Mouse (Mus musculus): ENCODE data around the gene Psmc1. TPM values are rescaled to one million over a fixed set of nuclear protein-coding genes. Genes with fewer than 3 reads are reported as not detected.

The Psmc1 gene
- polyA plus RNA-seq (2015; fragmentation: Nextera tagmentation; extraction: Ambion mirVana), result 237 and 242 TPM in 2 replicates

DNA sequence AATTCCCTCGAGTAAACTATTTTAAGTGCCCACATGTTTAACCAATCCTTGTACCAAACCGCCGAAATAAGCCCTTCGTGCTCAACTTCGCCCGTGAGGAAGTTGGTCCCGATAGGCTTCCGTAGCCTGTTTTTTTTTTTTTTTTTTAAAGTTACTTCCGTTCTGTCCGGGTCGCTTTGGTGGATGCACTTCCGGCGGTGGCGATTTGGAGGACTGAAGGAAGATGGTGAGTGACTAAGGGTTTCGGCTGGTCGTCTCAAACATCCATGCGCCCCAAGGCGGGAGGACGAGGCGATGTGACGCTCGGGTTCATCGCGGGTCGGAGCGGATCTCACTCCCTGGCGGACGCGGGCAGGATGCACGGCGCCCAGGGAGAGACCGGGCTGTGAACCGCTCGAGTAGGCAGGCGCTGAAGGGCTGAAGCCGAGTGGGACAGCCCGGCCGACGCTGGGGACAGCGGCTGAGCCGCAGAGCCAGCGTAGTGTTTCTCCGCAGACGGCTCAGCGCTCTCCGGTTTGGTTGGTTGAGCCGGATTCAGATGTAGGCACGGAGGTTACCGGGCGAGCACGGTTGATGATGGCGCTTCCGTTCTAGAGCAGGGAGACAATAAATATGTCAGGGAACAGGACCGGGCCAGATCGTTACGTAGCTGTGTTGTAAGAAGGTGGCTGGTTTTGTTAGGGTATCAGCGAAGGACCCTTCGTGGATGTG, at the start of gene Psmc1:
Gene Psmc1 (plus strand): TSS at position 169 of the 711 bp plus-strand sequence.
- Histone ChIP-seq H3K4me2 (ENCODE audit: low read depth, low read length) (peak within 1 kb of the TSS; percentile 67), H3K9ac (ENCODE audit: low read length) (peak within 1 kb of the TSS; percentile 85), H3K27me3 (ENCODE audit: control insufficient read depth, insufficient read depth, low read length) (no peaks in the 10 kb centered on the region), H3K4me1 (ENCODE audit: control insufficient read depth, insufficient read depth, low read length) (peaks cover 7% of the 10 kb centered on the region), H3K4me3 (replicated peaks; ENCODE audit: low read length) (peak within 1 kb of the TSS; percentile 88), H3K36me3 (ENCODE audit: control insufficient read depth, insufficient read depth, low read length) (peaks cover 10% of the 10 kb centered on the region; the same call in 1 of the 2 replicates), H3K9me3 (replicated peaks; ENCODE audit: control insufficient read depth, low read length) (no peaks in the 10 kb centered on the region), H3K27ac (ENCODE audit: low read length) (peak within 1 kb of the TSS; percentile 84)
- under 1% methylated on average over 58 of the region's 58 CpGs for WGBS
- ATAC-seq (ENCODE audit: insufficient read depth, low FRiP score), result peak; percentile 84

DNA sequence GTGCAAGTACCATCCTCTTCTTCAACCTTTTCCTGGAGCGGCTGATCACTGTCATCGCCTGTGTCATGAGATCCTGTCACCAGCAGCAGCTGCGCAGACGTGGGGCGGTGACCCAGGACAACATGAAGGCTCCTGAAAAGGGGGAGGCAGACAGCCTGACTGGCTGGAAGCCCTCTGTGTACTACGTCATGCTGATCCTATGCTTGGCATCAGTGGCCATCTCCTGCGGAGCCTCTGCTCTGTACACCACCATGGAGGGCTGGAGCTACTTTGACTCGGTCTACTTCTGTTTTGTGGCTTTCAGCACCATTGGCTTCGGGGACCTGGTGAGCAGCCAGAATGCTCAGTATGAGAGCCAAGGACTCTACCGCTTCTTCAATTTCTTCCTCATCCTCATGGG, 48.9 kb upstream of the Psmc1 start:
- 89% methylated on average over 10 of the region's 10 CpGs for WGBS
- Histone ChIP-seq H3K4me3 (replicated peaks; ENCODE audit: low read length) (no peak overlapping the region), H3K4me1 (ENCODE audit: control insufficient read depth, insufficient read depth, low read length) (no peaks in the 10 kb centered on the region), H3K9me3 (replicated peaks; ENCODE audit: control insufficient read depth, low read length) (no peaks in the 10 kb centered on the region), H3K9ac (ENCODE audit: low read length) (no peak overlapping the region), H3K4me2 (ENCODE audit: low read depth, low read length) (no peak overlapping the region), H3K36me3 (ENCODE audit: control insufficient read depth, insufficient read depth, low read length) (no peaks in the 10 kb centered on the region), H3K27me3 (ENCODE audit: control insufficient read depth, insufficient read depth, low read length) (no peaks in the 10 kb centered on the region), H3K27ac (ENCODE audit: low read length) (no peak overlapping the region)
- ATAC-seq (ENCODE audit: insufficient read depth, low FRiP score), result no peak

GRCm38 (mm10) chr12:100061826-100062225, 48.1 kb upstream of the Psmc1 start:
- no peak overlapping the region for H3K4me3 ChIP-seq (replicated peaks; ENCODE audit: low read length)

DNA sequence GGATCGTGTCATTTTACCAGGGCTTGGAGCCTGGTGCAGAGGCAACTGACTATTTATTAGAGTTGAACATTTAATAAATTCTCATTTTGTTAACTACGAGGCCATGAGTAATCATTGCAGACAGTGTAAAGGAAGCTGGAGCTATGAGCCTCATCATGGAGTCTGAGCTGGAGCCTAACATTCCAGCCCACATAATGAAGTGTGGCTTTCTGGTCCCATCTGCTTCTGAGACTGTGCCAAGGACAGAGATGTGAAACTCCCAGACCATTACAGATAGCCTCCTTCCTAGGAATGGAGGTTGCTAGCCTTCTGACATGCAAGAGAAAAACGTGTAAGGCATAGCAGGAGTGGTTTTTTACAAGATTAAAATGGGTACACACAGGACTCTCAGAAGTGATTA, 47.4 kb upstream of the Psmc1 start:
- no peak overlapping the region for H3K4me3 ChIP-seq (replicated peaks; ENCODE audit: low read length)
- no peak overlapping the region for H3K27ac ChIP-seq (ENCODE audit: low read length)
- H3K36me3 ChIP-seq (ENCODE audit: control insufficient read depth, insufficient read depth, low read length), result no peaks in the 10 kb centered on the region
- no peaks in the 10 kb centered on the region for H3K9me3 ChIP-seq (replicated peaks; ENCODE audit: control insufficient read depth, low read length)
- ATAC-seq (ENCODE audit: insufficient read depth, low FRiP score), result no peak
- WGBS, result 75% methylated on average over 3 of the region's 3 CpGs
- no peaks in the 10 kb centered on the region for H3K4me1 ChIP-seq (ENCODE audit: control insufficient read depth, insufficient read depth, low read length)
- no peak overlapping the region for H3K4me2 ChIP-seq (ENCODE audit: low read depth, low read length)
- no peak overlapping the region for H3K9ac ChIP-seq (ENCODE audit: low read length)
- no peaks in the 10 kb centered on the region for H3K27me3 ChIP-seq (ENCODE audit: control insufficient read depth, insufficient read depth, low read length)

More at GRCm38 (mm10) chr12:100061826-100062225, 48.1 kb upstream of the Psmc1 start:
- Histone ChIP-seq H3K4me1 (ENCODE audit: control insufficient read depth, insufficient read depth, low read length) (no peaks in the 10 kb centered on the region), H3K27ac (ENCODE audit: low read length) (no peak overlapping the region), H3K36me3 (ENCODE audit: control insufficient read depth, insufficient read depth, low read length) (no peaks in the 10 kb centered on the region), H3K9ac (ENCODE audit: low read length) (no peak overlapping the region), H3K4me2 (ENCODE audit: low read depth, low read length) (no peak overlapping the region), H3K9me3 (replicated peaks; ENCODE audit: control insufficient read depth, low read length) (no peaks in the 10 kb centered on the region), H3K27me3 (ENCODE audit: control insufficient read depth, insufficient read depth, low read length) (no peaks in the 10 kb centered on the region)
- no peak for ATAC-seq (ENCODE audit: insufficient read depth, low FRiP score)

- no peak overlapping the region for H3K4me3 ChIP-seq (replicated peaks; ENCODE audit: low read length)
- H3K27ac ChIP-seq (ENCODE audit: low read length), result no peak overlapping the region
- no peaks in the 10 kb centered on the region for H3K4me1 ChIP-seq (ENCODE audit: control insufficient read depth, insufficient read depth, low read length)
- no peak overlapping the region for H3K4me2 ChIP-seq (ENCODE audit: low read depth, low read length)
- H3K36me3 ChIP-seq (ENCODE audit: control insufficient read depth, insufficient read depth, low read length), result no peaks in the 10 kb centered on the region
- no peak for ATAC-seq (ENCODE audit: insufficient read depth, low FRiP score)
- H3K27me3 ChIP-seq (ENCODE audit: control insufficient read depth, insufficient read depth, low read length), result no peaks in the 10 kb centered on the region
- no peak overlapping the region for H3K9ac ChIP-seq (ENCODE audit: low read length)
- no peaks in the 10 kb centered on the region for H3K9me3 ChIP-seq (replicated peaks; ENCODE audit: control insufficient read depth, low read length)
- WGBS, result 75% methylated on average over 3 of the region's 3 CpGs
These were observed 44.8 kb upstream of the Psmc1 start for GRCm38 (mm10) chr12:100065109-100065508.

- H3K9me3 ChIP-seq (replicated peaks; ENCODE audit: control insufficient read depth, low read length), result no peaks in the 10 kb centered on the region
- no peak overlapping the region for H3K9ac ChIP-seq (ENCODE audit: low read length)
- 68% methylated on average over 5 of the region's 5 CpGs for WGBS
- H3K4me1 ChIP-seq (ENCODE audit: control insufficient read depth, insufficient read depth, low read length), result no peaks in the 10 kb centered on the region
- H3K36me3 ChIP-seq (ENCODE audit: control insufficient read depth, insufficient read depth, low read length), result no peaks in the 10 kb centered on the region
- H3K4me2 ChIP-seq (ENCODE audit: low read depth, low read length), result no peak overlapping the region
- H3K27me3 ChIP-seq (ENCODE audit: control insufficient read depth, insufficient read depth, low read length), result no peaks in the 10 kb centered on the region
- no peak overlapping the region for H3K4me3 ChIP-seq (replicated peaks; ENCODE audit: low read length)
- ATAC-seq (ENCODE audit: insufficient read depth, low FRiP score), result no peak
- H3K27ac ChIP-seq (ENCODE audit: low read length), result no peak overlapping the region
These were observed 42.5 kb upstream of the Psmc1 start for GRCm38 (mm10) chr12:100067477-100067876.

DNA sequence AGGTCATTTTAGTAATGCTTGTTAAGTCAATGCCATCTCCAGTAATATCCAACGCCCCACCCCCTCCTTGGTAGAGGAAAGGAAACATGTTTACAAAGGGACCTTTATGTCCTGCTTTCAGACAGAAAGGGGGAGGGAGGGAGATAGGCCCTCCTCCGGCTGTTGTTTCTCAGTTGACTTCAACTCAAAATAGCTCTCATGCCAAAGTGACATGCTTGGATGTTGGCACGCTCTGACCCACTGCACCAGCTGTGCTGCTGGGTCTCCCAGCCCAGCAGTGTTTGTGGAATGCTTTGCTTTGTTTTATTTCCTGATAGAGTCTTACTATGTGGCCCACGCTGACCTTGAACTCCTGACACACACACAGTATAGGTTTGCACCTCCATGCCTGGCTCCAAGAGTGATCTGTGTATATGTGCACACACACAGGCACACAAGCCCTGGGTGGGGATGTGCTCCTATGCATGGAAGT, 36.7 kb upstream of the Psmc1 start:
- WGBS, result 59% methylated on average over 4 of the region's 4 CpGs

GRCm38 (mm10) chr12:100075715-100076114, 34.2 kb upstream of the Psmc1 start:
- Histone ChIP-seq H3K9me3 (replicated peaks; ENCODE audit: control insufficient read depth, low read length) (no peaks in the 10 kb centered on the region), H3K27ac (ENCODE audit: low read length) (no peak overlapping the region), H3K27me3 (ENCODE audit: control insufficient read depth, insufficient read depth, low read length) (no peaks in the 10 kb centered on the region), H3K4me1 (ENCODE audit: control insufficient read depth, insufficient read depth, low read length) (no peaks in the 10 kb centered on the region), H3K36me3 (ENCODE audit: control insufficient read depth, insufficient read depth, low read length) (no peaks in the 10 kb centered on the region), H3K4me2 (ENCODE audit: low read depth, low read length) (no peak overlapping the region), H3K9ac (ENCODE audit: low read length) (no peak overlapping the region), H3K4me3 (replicated peaks; ENCODE audit: low read length) (no peak overlapping the region)
- 59% methylated on average over 4 of the region's 4 CpGs for WGBS
- no peak for ATAC-seq (ENCODE audit: insufficient read depth, low FRiP score)

More for the DNA sequence above, 36.7 kb upstream of the Psmc1 start:
- no peaks in the 10 kb centered on the region for H3K4me1 ChIP-seq (ENCODE audit: control insufficient read depth, insufficient read depth, low read length)
- H3K4me3 ChIP-seq (replicated peaks; ENCODE audit: low read length), result no peak overlapping the region
- no peak for ATAC-seq (ENCODE audit: insufficient read depth, low FRiP score)
- H3K27me3 ChIP-seq (ENCODE audit: control insufficient read depth, insufficient read depth, low read length), result no peaks in the 10 kb centered on the region
- H3K4me2 ChIP-seq (ENCODE audit: low read depth, low read length), result no peak overlapping the region
- H3K36me3 ChIP-seq (ENCODE audit: control insufficient read depth, insufficient read depth, low read length), result no peaks in the 10 kb centered on the region
- H3K9ac ChIP-seq (ENCODE audit: low read length), result no peak overlapping the region
- no peak overlapping the region for H3K27ac ChIP-seq (ENCODE audit: low read length)
- H3K9me3 ChIP-seq (replicated peaks; ENCODE audit: control insufficient read depth, low read length), result no peaks in the 10 kb centered on the region

- Histone ChIP-seq H3K27me3 (ENCODE audit: control insufficient read depth, insufficient read depth, low read length) (no peaks in the 10 kb centered on the region), H3K9ac (ENCODE audit: low read length) (no peak overlapping the region), H3K4me3 (replicated peaks; ENCODE audit: low read length) (no peak overlapping the region), H3K4me1 (ENCODE audit: control insufficient read depth, insufficient read depth, low read length) (peaks cover 3% of the 10 kb centered on the region; the same call in 1 of the 2 replicates), H3K9me3 (replicated peaks; ENCODE audit: control insufficient read depth, low read length) (no peaks in the 10 kb centered on the region), H3K27ac (ENCODE audit: low read length) (no peak overlapping the region), H3K36me3 (ENCODE audit: control insufficient read depth, insufficient read depth, low read length) (no peaks in the 10 kb centered on the region), H3K4me2 (ENCODE audit: low read depth, low read length) (no peak overlapping the region)
- 69% methylated on average over 8 of the region's 8 CpGs for WGBS
- ATAC-seq (ENCODE audit: insufficient read depth, low FRiP score), result no peak
These were observed 30.2 kb upstream of the Psmc1 start for GRCm38 (mm10) chr12:100079636-100080286.
